In genomic region chr8:45359091-45359605, GRCm38 (mm10) we compare ENCODE assay signal across 8 mouse cellular contexts. TPM values are rescaled to one million over a fixed set of nuclear protein-coding genes. Genes with fewer than 3 reads are reported as not detected.
DNase-seq lines count a peak whose midpoint lies in the region; ATAC-seq lines count a peak whose summit lies in the region.

No protein-coding gene starts in this region.

- no peaks in the 10 kb centered on the region for H3K36me3 ChIP-seq in intestine, embryonic 14.5 days (ENCODE audit: control insufficient read depth, insufficient read depth, low read length)
- H3K36me3 ChIP-seq in neural tube, embryonic 14.5 days (ENCODE audit: control insufficient read depth, insufficient read depth, low read length): no peaks in the 10 kb centered on the region

- 81% methylated on average over 6 of the region's 6 CpGs for WGBS in intestine, embryonic 14.5 days
- WGBS in neural tube, embryonic 14.5 days: 81% methylated on average over 6 of the region's 6 CpGs

- H3K4me2 ChIP-seq in intestine, embryonic 14.5 days (ENCODE audit: low read length): peak overlapping the region; percentile 87
- H3K4me2 ChIP-seq in neural tube, embryonic 14.5 days (ENCODE audit: low read depth, low read length): peak overlapping the region; percentile 91; the same call in 1 of the 2 replicates

- no peak for ATAC-seq in intestine, embryonic 14.5 days (replicated peaks; ENCODE audit: low FRiP score, low TSS enrichment, low read depth)
- no peak for ATAC-seq in neural tube, embryonic 14.5 days (ENCODE audit: low read depth)

- peak overlapping the region; percentile 60; the same call in 1 of the 2 replicates for H3K4me3 ChIP-seq in intestine, embryonic 14.5 days (ENCODE audit: low read depth, low read length)
- no peak overlapping the region for H3K4me3 ChIP-seq in neural tube, embryonic 14.5 days (ENCODE audit: low read depth, low read length)

- peak overlapping the region; percentile 82; the same call in 1 of the 2 replicates for H3K9ac ChIP-seq in intestine, embryonic 14.5 days (ENCODE audit: low read length)
- H3K9ac ChIP-seq in neural tube, embryonic 14.5 days (replicated peaks; ENCODE audit: low read depth, low read length): no peak overlapping the region

- no peak overlapping the region for H3K27ac ChIP-seq in intestine, embryonic 14.5 days (ENCODE audit: low read depth)
- no peak overlapping the region for H3K27ac ChIP-seq in neural tube, embryonic 14.5 days (ENCODE audit: low read depth, low read length)

- H3K27me3 ChIP-seq in intestine, embryonic 14.5 days (replicated peaks; ENCODE audit: control insufficient read depth, insufficient read depth, low read length): no peaks in the 10 kb centered on the region
- no peaks in the 10 kb centered on the region for H3K27me3 ChIP-seq in neural tube, embryonic 14.5 days (ENCODE audit: control insufficient read depth, insufficient read depth, low read length)

- peak; percentile 21 for DNase-seq in layer of hippocampus, adult 11-12 months (ENCODE audit: low spot score)
- DNase-seq in layer of hippocampus, adult 18-20 months (ENCODE audit: low spot score in 2 of 2): no peak
- peak; percentile 14 for DNase-seq in embryo, embryonic 9.5 days (ENCODE audit: extremely low spot score)
- no peak for DNase-seq in intestine, embryonic 14.5 days (ENCODE audit: low spot score)
- no peak for DNase-seq in right cerebral cortex, postnatal 10 days (ENCODE audit: low spot score in 2 of 2)
- no peak for DNase-seq in ovary, postnatal 36 days (ENCODE audit: low spot score)
- no peak for DNase-seq in yolk sac, embryonic 10.5 days (ENCODE audit: low spot score)

- peaks cover 8% of the 10 kb centered on the region; the same call in 1 of the 2 replicates for H3K4me1 ChIP-seq in intestine, embryonic 14.5 days (replicated peaks; ENCODE audit: control insufficient read depth, insufficient read depth, low read length)
- H3K4me1 ChIP-seq in neural tube, embryonic 14.5 days (ENCODE audit: control insufficient read depth, insufficient read depth, low read length): no peaks in the 10 kb centered on the region

- no peaks in the 10 kb centered on the region for H3K9me3 ChIP-seq in intestine, embryonic 14.5 days (ENCODE audit: control insufficient read depth, low read length)
- no peaks in the 10 kb centered on the region for H3K9me3 ChIP-seq in neural tube, embryonic 14.5 days (ENCODE audit: control insufficient read depth, low read length)

RNA-seq across cellular contexts. Expression of gene Fam149a, which starts 22.9 kb away (rescaled TPM):
- 10 to 100 TPM; 13.6 to 15.6 TPM for total RNA-seq in layer of hippocampus, adult 18-20 months (2021)
- 12.5 and 15.8 TPM in 2 replicates for polyA plus RNA-seq in intestine, embryonic 14.5 days (2014; fragmentation: Nextera tagmentation; extraction: Ambion mirVana)
- 10.0 and 11.1 TPM in 2 replicates for polyA plus RNA-seq in neural tube, embryonic 14.5 days (2014; fragmentation: Nextera tagmentation; extraction: Ambion mirVana)

RNA-seq across cellular contexts. Expression of gene Cyp4v3, which starts 26.1 kb away (rescaled TPM):
- 1 to 10 TPM; 7.5 to 7.9 TPM for total RNA-seq in layer of hippocampus, adult 18-20 months (2021)
- polyA plus RNA-seq in intestine, embryonic 14.5 days (2014; fragmentation: Nextera tagmentation; extraction: Ambion mirVana): 1.4 and 1.6 TPM in 2 replicates
- polyA plus RNA-seq in neural tube, embryonic 14.5 days (2014; fragmentation: Nextera tagmentation; extraction: Ambion mirVana): 2.4 and 2.6 TPM in 2 replicates

RNA-seq across cellular contexts. Expression of gene Gm45753, which starts 50.9 kb away (rescaled TPM):
- not detected for total RNA-seq in layer of hippocampus, adult 18-20 months (2021)
- polyA plus RNA-seq in intestine, embryonic 14.5 days (2014; fragmentation: Nextera tagmentation; extraction: Ambion mirVana): not detected in 2 replicates
- not detected in 2 replicates for polyA plus RNA-seq in neural tube, embryonic 14.5 days (2014; fragmentation: Nextera tagmentation; extraction: Ambion mirVana)

RNA-seq across cellular contexts. Expression of gene Tlr3, which starts 51.7 kb away (rescaled TPM):
- 10 to 100 TPM in 1 of 2 experiments, 1 to 10 TPM in 1; 8.2 to 11.7 TPM for total RNA-seq in layer of hippocampus, adult 18-20 months (2021)
- polyA plus RNA-seq in intestine, embryonic 14.5 days (2014; fragmentation: Nextera tagmentation; extraction: Ambion mirVana): 1.2 and 2.4 TPM in 2 replicates
- polyA plus RNA-seq in neural tube, embryonic 14.5 days (2014; fragmentation: Nextera tagmentation; extraction: Ambion mirVana): 0.75 and 0.89 TPM in 2 replicates

Comparison
In these comparisons a context has a peak if more than half of its experiments do, and no peak if none do; other contexts are left out.
1. DNase-seq: peak in layer of hippocampus, adult 11-12 months (single experiment) and embryo, embryonic 9.5 days (single experiment); none in layer of hippocampus, adult 18-20 months (0 of 2), intestine, embryonic 14.5 days (single experiment), right cerebral cortex, postnatal 10 days (0 of 2), ovary, postnatal 36 days (single experiment) and yolk sac, embryonic 10.5 days (single experiment).